Mouse (Mus musculus): ENCODE measurements around the gene Hist1h2bp. TPM values are rescaled to one million over a fixed set of nuclear protein-coding genes. Genes with fewer than 3 reads are reported as not detected.
"Not testable (repeated sequence)": the region's sequence is repeated elsewhere in the genome, so short reads cannot be mapped to it uniquely, and the experiment has no call there.

Gene Hist1h2bp
- polyA plus RNA-seq, 1 experiment from 2014 or later: 2.0 TPM

DNA sequence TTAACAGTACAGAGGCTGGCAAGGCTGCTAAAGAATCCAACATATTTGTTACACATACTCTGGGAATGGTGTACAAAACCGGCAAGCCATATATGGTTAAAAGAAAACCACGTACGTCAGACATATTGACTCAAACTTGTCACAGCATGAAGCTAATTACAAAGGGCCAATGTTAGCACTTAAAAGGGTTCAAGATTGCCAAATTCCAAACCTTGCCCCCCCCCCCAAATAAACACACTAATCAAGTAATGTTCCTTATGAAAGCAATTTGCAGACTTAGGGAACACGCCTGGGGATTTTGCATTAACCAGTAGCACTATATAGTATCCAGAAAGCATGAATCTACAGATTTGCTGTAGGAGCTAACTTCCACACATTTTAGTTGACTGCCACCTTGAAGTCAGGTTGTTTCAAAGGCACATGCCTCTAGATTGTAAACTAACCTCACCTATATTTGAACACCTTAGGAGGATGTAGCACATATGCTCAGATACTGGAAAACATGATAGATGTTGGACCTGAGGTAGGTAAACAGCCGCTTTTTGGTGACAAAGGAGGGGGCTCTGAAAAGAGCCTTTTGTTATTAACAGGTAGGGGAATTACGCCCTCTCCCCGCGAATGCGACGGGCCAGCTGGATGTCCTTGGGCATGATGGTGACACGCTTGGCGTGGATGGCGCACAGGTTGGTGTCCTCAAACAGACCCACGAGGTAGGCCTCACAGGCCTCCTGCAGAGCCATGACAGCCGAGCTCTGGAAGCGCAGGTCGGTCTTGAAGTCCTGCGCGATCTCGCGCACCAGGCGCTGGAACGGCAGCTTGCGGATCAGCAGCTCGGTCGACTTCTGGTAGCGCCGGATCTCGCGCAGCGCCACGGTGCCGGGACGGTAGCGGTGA lies 4.7 kb upstream of the Hist1h2bp start:
- ATAC-seq; H3K27me3 ChIP-seq (replicated peaks; ENCODE audit: control insufficient read depth, insufficient read depth, low read length); H3K36me3 ChIP-seq (ENCODE audit: control insufficient read depth, insufficient read depth); H3K9me3 ChIP-seq (ENCODE audit: control insufficient read depth, low read length): not testable (repeated sequence)
- Histone ChIP-seq H3K4me1 (replicated peaks; ENCODE audit: control insufficient read depth, insufficient read depth, low read length) (peaks cover 38% of the 10 kb centered on the region), H3K27ac (ENCODE audit: low read length) (peak overlapping the region; percentile 79), H3K4me3 (replicated peaks; ENCODE audit: low read length) (peak overlapping the region; percentile 49), H3K4me2 (ENCODE audit: low read length) (peak overlapping the region; percentile 76), H3K9ac (replicated peaks; ENCODE audit: low read depth, low read length) (peak overlapping the region; percentile 59)
- WGBS: 0% methylated on average over 16 of the region's 35 CpGs

DNA sequence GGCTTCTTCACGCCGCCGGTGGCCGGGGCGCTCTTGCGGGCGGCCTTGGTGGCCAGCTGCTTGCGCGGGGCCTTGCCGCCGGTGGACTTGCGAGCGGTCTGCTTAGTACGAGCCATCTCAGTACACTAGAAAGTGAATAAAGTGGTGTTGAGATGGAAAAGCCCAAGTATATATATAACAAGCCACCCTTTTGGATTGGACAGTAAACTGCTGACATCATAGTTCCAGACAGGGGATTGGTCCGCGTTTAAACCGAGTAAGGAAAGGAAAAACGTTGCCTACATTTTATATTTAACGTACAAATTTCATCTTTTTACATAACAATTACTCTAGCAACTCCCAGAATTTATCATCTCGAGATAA lies 4.0 kb upstream of the Hist1h2bp start, which contains the start of gene Hist1h3i:
Gene Hist1h3i (minus strand): TSS at position 116 of the 363 bp plus-strand sequence.
- ATAC-seq: peak; percentile 77
- WGBS: under 1% methylated on average over 14 of the region's 20 CpGs
- H3K27me3 ChIP-seq (replicated peaks; ENCODE audit: control insufficient read depth, insufficient read depth, low read length): no peaks in the 10 kb centered on the region
- H3K4me1 ChIP-seq (replicated peaks; ENCODE audit: control insufficient read depth, insufficient read depth, low read length): peaks cover 42% of the 10 kb centered on the region
- H3K9me3 ChIP-seq (ENCODE audit: control insufficient read depth, low read length): no peaks in the 10 kb centered on the region
- peak within 1 kb of the TSS; percentile 49 for H3K4me3 ChIP-seq (replicated peaks; ENCODE audit: low read length)
- H3K9ac ChIP-seq (replicated peaks; ENCODE audit: low read depth, low read length): peak within 1 kb of the TSS; percentile 59
- H3K4me2 ChIP-seq (ENCODE audit: low read length): peak within 1 kb of the TSS; percentile 76
- H3K36me3 ChIP-seq (ENCODE audit: control insufficient read depth, insufficient read depth): no peaks in the 10 kb centered on the region
- H3K27ac ChIP-seq (ENCODE audit: low read length): peak within 1 kb of the TSS; percentile 79

DNA sequence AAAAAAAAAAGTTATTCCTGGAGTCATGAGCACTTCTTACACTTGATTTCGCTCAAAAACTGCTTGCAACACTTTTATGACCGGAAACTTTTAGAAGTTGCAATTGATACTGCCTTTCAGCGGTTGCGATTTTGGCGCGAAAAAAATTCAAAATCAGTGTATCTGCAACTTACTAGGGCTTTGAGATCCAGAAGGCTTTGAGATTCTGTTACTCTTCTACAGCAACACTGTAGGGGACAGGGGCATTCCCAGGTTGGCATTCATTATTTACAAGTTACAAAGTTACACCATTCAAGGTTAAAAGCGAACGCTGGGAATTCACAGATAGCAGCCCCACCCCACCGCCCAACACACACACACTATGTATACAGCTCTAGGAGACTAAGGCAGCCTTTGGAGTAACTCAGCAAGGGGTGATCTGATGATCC lies 3.5 kb upstream of the Hist1h2bp start:
- peak overlapping the region; percentile 41 for H3K4me3 ChIP-seq (replicated peaks; ENCODE audit: low read length)
- WGBS: under 1% methylated on average over 9 of the region's 9 CpGs
- peak overlapping the region; percentile 56 for H3K4me2 ChIP-seq (ENCODE audit: low read length)
- H3K27me3 ChIP-seq (replicated peaks; ENCODE audit: control insufficient read depth, insufficient read depth, low read length): no peaks in the 10 kb centered on the region
- H3K9ac ChIP-seq (replicated peaks; ENCODE audit: low read depth, low read length): no peak overlapping the region
- peaks cover 45% of the 10 kb centered on the region for H3K4me1 ChIP-seq (replicated peaks; ENCODE audit: control insufficient read depth, insufficient read depth, low read length)
- no peaks in the 10 kb centered on the region for H3K9me3 ChIP-seq (ENCODE audit: control insufficient read depth, low read length)
- H3K36me3 ChIP-seq (ENCODE audit: control insufficient read depth, insufficient read depth): no peaks in the 10 kb centered on the region
- H3K27ac ChIP-seq (ENCODE audit: low read length): peak overlapping the region; percentile 72
- ATAC-seq: no peak

DNA sequence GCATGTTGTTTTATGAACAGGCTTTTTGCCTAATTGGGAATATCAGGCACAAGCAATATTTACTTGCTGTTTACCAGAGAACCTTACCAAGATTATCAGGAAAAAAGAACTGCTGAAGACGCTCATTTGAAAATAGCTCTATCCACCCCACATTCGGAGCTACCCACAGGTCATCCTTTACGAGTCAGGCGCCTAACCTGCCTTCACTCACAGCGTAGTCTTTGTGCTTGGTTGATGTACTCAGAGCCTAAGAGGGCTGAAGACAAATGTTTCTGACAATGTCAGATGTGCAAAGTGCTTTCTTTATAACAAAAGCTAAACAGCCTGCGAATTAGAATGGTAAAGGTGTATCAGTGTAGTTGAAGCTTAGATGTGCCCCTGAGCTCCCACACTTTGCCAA lies 3.0 kb upstream of the Hist1h2bp start:
- no peaks in the 10 kb centered on the region for H3K27me3 ChIP-seq (replicated peaks; ENCODE audit: control insufficient read depth, insufficient read depth, low read length)
- no peak for ATAC-seq
- H3K27ac ChIP-seq (ENCODE audit: low read length): peak overlapping the region; percentile 72
- no peak overlapping the region for H3K4me3 ChIP-seq (replicated peaks; ENCODE audit: low read length)
- no peaks in the 10 kb centered on the region for H3K36me3 ChIP-seq (ENCODE audit: control insufficient read depth, insufficient read depth)
- WGBS: 25% methylated on average over 6 of the region's 6 CpGs
- no peak overlapping the region for H3K9ac ChIP-seq (replicated peaks; ENCODE audit: low read depth, low read length)
- peaks cover 42% of the 10 kb centered on the region for H3K4me1 ChIP-seq (replicated peaks; ENCODE audit: control insufficient read depth, insufficient read depth, low read length)
- H3K9me3 ChIP-seq (ENCODE audit: control insufficient read depth, low read length): no peaks in the 10 kb centered on the region
- no peak overlapping the region; the same call in 1 of the 2 replicates for H3K4me2 ChIP-seq (ENCODE audit: low read length)

DNA sequence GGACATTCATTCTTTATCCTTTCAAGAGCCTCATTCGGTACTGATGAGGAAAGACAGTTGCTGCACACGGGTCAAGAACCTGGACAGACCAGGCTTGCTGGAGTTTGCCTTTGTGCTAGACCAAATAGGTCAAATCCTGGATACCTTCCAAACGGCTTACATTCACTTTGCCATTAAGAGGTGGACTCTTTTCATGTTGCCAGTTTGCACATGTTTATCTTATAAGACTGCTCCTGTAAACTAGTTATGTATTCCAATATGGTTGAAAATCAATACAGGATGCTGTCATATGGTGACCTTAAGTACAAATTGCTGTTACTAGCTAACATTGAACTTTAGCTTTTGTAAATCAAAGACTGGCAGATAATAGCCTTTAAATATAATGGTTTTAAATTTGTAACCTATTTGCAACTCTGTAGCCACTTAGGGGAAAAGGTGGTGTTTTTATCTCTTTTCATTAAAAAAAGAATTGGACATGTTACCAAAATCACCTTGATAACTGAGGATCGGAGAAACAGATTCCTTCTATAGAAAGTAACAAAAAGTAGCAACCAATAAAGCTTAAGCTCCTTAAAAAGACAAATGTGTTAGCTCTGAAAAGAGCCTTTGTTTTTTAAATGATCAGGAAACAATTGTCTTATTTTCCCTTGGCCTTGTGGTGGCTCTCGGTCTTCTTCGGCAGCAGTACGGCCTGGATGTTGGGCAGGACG lies 917 bp upstream of the Hist1h2bp start:
- H3K27ac ChIP-seq (ENCODE audit: low read length): peak overlapping the region; percentile 66
- no peak for ATAC-seq
- peaks cover 36% of the 10 kb centered on the region for H3K4me1 ChIP-seq (replicated peaks; ENCODE audit: control insufficient read depth, insufficient read depth, low read length)
- peak overlapping the region; percentile 44 for H3K4me3 ChIP-seq (replicated peaks; ENCODE audit: low read length)
- no peaks in the 10 kb centered on the region for H3K9me3 ChIP-seq (ENCODE audit: control insufficient read depth, low read length)
- no peaks in the 10 kb centered on the region for H3K27me3 ChIP-seq (replicated peaks; ENCODE audit: control insufficient read depth, insufficient read depth, low read length)
- no peaks in the 10 kb centered on the region for H3K36me3 ChIP-seq (ENCODE audit: control insufficient read depth, insufficient read depth)
- 2% methylated on average over 8 of the region's 8 CpGs for WGBS
- peak overlapping the region; percentile 57 for H3K4me2 ChIP-seq (ENCODE audit: low read length)
- peak overlapping the region; percentile 52 for H3K9ac ChIP-seq (replicated peaks; ENCODE audit: low read depth, low read length)

DNA sequence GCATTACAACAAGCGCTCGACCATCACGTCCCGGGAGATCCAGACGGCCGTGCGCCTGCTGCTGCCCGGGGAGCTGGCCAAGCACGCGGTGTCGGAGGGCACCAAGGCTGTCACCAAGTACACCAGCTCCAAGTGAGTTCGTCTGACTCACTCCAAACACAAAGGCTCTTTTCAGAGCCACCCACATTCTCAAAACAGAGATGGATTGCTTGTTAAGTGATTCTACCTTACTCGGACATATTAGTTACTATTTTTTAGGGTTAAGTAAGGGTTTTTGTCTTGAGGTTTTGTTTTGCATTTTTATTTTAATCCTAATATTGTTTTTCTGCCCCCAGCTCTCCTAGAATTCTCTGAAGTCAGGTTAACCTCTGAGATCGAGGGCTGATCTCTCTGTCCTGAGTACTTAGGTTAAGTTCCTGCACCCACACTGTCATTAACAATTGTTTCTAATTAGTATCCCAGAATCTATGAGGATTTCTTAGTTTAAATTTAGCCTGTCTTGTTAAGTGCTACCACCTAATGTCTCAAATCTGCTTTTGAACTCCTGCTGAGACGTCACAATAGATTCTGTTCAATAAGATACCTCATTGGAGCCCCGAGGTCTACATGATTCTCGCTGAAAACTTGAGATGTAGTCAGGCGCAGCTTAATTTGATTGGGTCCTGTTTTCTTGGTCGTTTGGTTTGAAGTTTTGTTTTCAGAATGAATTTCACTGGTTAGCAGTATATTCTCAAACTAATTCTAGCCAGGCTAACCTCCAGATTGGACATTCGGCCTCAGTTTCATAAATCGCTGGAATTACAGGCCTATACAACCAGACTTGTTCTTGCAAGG lies 716 bp downstream of the Hist1h2bp start:
- H3K27me3 ChIP-seq (replicated peaks; ENCODE audit: control insufficient read depth, insufficient read depth, low read length): no peaks in the 10 kb centered on the region
- H3K4me3 ChIP-seq (replicated peaks; ENCODE audit: low read length): peak overlapping the region; percentile 28
- 8% methylated on average over 14 of the region's 21 CpGs for WGBS
- H3K9me3 ChIP-seq (ENCODE audit: control insufficient read depth, low read length): no peaks in the 10 kb centered on the region
- H3K9ac ChIP-seq (replicated peaks; ENCODE audit: low read depth, low read length): no peak overlapping the region; the same call in 1 of the 2 replicates
- H3K36me3 ChIP-seq (ENCODE audit: control insufficient read depth, insufficient read depth): no peaks in the 10 kb centered on the region
- H3K4me2 ChIP-seq (ENCODE audit: low read length): peak overlapping the region; percentile 48
- peaks cover 28% of the 10 kb centered on the region for H3K4me1 ChIP-seq (replicated peaks; ENCODE audit: control insufficient read depth, insufficient read depth, low read length)
- peak overlapping the region; percentile 63 for H3K27ac ChIP-seq (ENCODE audit: low read length)
- ATAC-seq: peak; percentile 19

DNA sequence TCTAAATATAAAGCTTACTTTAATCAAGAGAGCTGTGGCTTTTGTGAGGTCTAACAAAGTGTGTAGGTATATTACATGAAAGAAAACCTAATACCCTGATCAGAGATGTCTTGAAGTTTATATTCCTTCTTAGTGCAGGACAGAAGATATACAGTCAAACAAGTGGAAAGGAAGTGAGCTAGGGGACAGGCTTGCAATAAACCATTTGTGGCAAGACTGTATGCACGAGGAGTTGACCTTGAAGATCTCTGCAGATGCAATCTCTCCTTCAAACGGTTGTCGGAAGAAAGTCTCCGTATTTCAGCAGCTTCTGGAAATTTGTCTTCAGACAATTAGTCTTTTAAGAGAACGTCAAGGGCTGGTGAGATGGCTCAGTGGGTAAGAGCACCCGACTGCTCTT lies 2.7 kb downstream of the Hist1h2bp start:
- Histone ChIP-seq H3K9ac (replicated peaks; ENCODE audit: low read depth, low read length) (no peak overlapping the region), H3K27me3 (replicated peaks; ENCODE audit: control insufficient read depth, insufficient read depth, low read length) (no peaks in the 10 kb centered on the region), H3K4me2 (ENCODE audit: low read length) (no peak overlapping the region), H3K9me3 (ENCODE audit: control insufficient read depth, low read length) (no peaks in the 10 kb centered on the region), H3K36me3 (ENCODE audit: control insufficient read depth, insufficient read depth) (no peaks in the 10 kb centered on the region), H3K4me1 (replicated peaks; ENCODE audit: control insufficient read depth, insufficient read depth, low read length) (peaks cover 18% of the 10 kb centered on the region), H3K4me3 (replicated peaks; ENCODE audit: low read length) (no peak overlapping the region), H3K27ac (ENCODE audit: low read length) (no peak overlapping the region)
- ATAC-seq: no peak
- 62% methylated on average over 6 of the region's 6 CpGs for WGBS

DNA sequence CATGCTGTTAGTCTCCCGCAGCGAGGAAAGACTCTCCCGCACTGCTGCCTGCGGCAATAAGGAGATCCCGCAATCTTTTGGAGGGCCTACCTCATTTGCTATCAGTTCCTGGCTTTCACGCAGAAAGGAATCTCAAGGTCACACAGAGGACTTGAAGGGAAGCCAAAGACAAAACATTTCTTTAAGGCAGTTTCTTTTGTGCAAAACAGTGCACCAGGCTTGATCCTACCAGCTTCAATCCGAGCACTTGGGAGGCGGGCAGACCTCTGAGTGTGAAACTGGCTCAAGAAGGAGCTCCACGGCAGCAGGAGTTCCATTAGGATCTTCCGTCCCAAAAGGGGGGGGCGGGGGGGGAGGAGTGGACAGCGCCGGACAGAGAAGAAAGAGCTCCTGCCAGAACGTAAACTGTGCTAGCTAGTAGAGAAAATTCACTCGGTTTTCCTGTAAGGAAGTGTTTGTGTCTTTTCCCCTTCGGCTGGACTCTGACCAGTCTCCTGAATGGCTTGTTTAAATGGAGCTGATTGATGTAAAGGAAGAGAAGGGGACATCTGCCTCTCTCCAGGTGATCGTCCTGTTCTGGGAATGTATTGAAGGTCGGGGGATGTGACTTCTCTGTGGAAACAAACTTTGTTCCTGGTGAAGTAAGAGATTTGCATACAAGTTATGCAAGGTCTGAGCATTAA lies 3.5 kb downstream of the Hist1h2bp start:
- H3K9ac ChIP-seq (replicated peaks; ENCODE audit: low read depth, low read length): no peak overlapping the region
- no peaks in the 10 kb centered on the region for H3K36me3 ChIP-seq (ENCODE audit: control insufficient read depth, insufficient read depth)
- H3K9me3 ChIP-seq (ENCODE audit: control insufficient read depth, low read length): no peaks in the 10 kb centered on the region
- H3K4me2 ChIP-seq (ENCODE audit: low read length): peak overlapping the region; percentile 29; the same call in 1 of the 2 replicates
- H3K27ac ChIP-seq (ENCODE audit: low read length): no peak overlapping the region
- H3K4me1 ChIP-seq (replicated peaks; ENCODE audit: control insufficient read depth, insufficient read depth, low read length): peaks cover 17% of the 10 kb centered on the region
- ATAC-seq: no peak
- WGBS: 7% methylated on average over 18 of the region's 18 CpGs
- no peaks in the 10 kb centered on the region for H3K27me3 ChIP-seq (replicated peaks; ENCODE audit: control insufficient read depth, insufficient read depth, low read length)
- no peak overlapping the region for H3K4me3 ChIP-seq (replicated peaks; ENCODE audit: low read length)
